Mouse (Mus musculus): Measurements from ENCODE around the gene Ltbp4. TPM values are rescaled to one million over a fixed set of nuclear protein-coding genes. Genes with fewer than 3 reads are reported as not detected.

The Ltbp4 gene
- polyA plus RNA-seq, 2 experiments = 54.3 to 86.0 TPM

DNA sequence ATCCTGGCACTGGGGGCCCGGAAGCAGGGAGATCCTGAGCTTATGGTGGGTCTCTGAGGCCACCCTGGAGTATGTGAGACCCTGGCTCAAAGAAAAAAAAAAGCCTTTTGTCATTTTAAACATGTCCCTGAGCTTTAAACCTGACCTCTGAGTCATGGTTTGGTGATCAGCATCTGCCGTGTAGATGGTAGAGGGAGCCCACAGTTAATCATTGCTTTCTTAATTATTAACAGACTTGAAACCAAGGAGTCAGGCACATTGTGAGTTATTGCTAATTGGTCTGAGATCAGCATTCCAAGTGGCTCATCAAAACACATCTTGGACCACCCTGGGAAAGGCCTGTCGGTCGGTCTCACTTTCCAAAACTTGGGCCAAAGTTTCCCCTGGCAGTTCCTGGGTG, 55.3 kb downstream of the Ltbp4 start:
- Histone ChIP-seq H3K36me3 (ENCODE audit: control insufficient read depth, insufficient read depth, low read length) (peaks cover 52% of the 10 kb centered on the region), H3K4me1 (ENCODE audit: control insufficient read depth, insufficient read depth, low read length) (peaks cover 3% of the 10 kb centered on the region; the same call in 1 of the 2 replicates)
- whole genome bisulfite sequencing = 47% methylated on average over 4 of the region's 4 CpGs

DNA sequence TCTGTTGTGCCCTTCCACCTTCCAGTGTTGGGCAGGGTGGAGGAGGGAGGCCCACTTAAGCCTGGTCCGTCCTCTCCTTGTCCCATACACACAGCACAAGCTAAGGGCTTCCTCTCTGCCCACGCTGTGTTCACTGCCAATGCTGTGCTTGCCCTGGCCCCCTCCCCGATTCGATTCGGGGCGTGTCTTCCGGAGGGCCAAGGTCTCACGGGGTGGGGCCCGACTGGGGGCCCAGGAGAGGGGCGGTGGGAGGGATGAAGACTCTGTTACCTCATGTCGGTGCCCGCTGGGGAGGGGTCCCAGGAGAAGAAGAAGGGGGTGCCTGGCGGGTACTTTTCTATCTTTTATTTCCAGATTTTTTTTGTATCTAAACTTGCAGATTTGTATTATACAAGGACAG, 55.8 kb downstream of the Ltbp4 start:
- peaks cover 57% of the 10 kb centered on the region for H3K36me3 ChIP-seq (ENCODE audit: control insufficient read depth, insufficient read depth, low read length)

More for the DNA sequence above, 55.3 kb downstream of the Ltbp4 start:
- no peak for TF ChIP-seq POLR2A (IDR thresholded peaks at IDR 0.05; ENCODE audit: borderline replicate concordance, extremely low read depth, insufficient read depth, insufficient read length)
- Histone ChIP-seq H3K27ac (replicated peaks; ENCODE audit: low read depth, low read length) (no peak overlapping the region), H3K9ac (ENCODE audit: low read depth, low read length, severe bottlenecking) (no peak overlapping the region), H3K4me2 (replicated peaks; ENCODE audit: low read depth, low read length, severe bottlenecking) (no peak overlapping the region), H3K4me3 (replicated peaks; ENCODE audit: low read length) (no peak overlapping the region), H3K27me3 (ENCODE audit: control insufficient read depth, insufficient read depth, low read length) (no peaks in the 10 kb centered on the region), H3K9me3 (ENCODE audit: control insufficient read depth, low read length) (no peaks in the 10 kb centered on the region)
- ATAC-seq (ENCODE audit: low FRiP score, low read depth) (no peak), DNase-seq (ENCODE audit: low spot score) (no peak)

DNA sequence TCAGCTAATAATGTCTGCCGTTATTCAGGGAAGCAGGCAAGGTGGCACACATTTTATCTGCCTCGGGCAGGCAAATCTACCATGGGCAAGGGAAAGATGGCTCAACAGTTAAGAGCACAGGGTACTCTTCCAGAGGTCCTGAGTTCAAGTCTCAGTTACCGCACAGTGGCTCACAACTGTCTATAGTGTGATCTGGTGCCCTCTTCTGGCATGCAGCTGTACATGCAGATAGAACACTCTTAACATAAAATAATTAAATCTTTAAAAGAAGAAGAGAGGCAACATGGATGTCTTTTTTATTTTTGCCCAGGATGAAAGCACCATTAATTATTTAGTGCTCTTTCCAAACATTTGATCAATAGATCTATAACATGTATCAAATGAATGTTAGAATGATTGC, 60.3 kb downstream of the Ltbp4 start:
- H3K4me3 ChIP-seq (replicated peaks; ENCODE audit: low read length) = no peak overlapping the region
- H3K36me3 ChIP-seq (ENCODE audit: control insufficient read depth, insufficient read depth, low read length) = peaks cover 86% of the 10 kb centered on the region
- H3K4me2 ChIP-seq (replicated peaks; ENCODE audit: low read depth, low read length, severe bottlenecking) = no peak overlapping the region
- no peak for DNase-seq (ENCODE audit: low spot score)
- H3K9ac ChIP-seq (ENCODE audit: low read depth, low read length, severe bottlenecking) = no peak overlapping the region
- no peak for ATAC-seq (ENCODE audit: low FRiP score, low read depth)
- H3K27me3 ChIP-seq (ENCODE audit: control insufficient read depth, insufficient read depth, low read length) = no peaks in the 10 kb centered on the region
- no peaks in the 10 kb centered on the region for H3K4me1 ChIP-seq (ENCODE audit: control insufficient read depth, insufficient read depth, low read length)
- TF ChIP-seq POLR2A (IDR thresholded peaks at IDR 0.05; ENCODE audit: borderline replicate concordance, extremely low read depth, insufficient read depth, insufficient read length) = no peak
- no peaks in the 10 kb centered on the region for H3K9me3 ChIP-seq (ENCODE audit: control insufficient read depth, low read length)
- H3K27ac ChIP-seq (replicated peaks; ENCODE audit: low read depth, low read length) = no peak overlapping the region
- 93% methylated on average over 3 of the region's 3 CpGs for WGBS

More for the DNA sequence above, 55.8 kb downstream of the Ltbp4 start:
- Histone ChIP-seq H3K9me3 (ENCODE audit: control insufficient read depth, low read length) (no peaks in the 10 kb centered on the region), H3K4me1 (ENCODE audit: control insufficient read depth, insufficient read depth, low read length) (peaks cover 3% of the 10 kb centered on the region; the same call in 1 of the 2 replicates), H3K27ac (replicated peaks; ENCODE audit: low read depth, low read length) (no peak overlapping the region), H3K4me3 (replicated peaks; ENCODE audit: low read length) (no peak overlapping the region), H3K4me2 (replicated peaks; ENCODE audit: low read depth, low read length, severe bottlenecking) (no peak overlapping the region), H3K27me3 (ENCODE audit: control insufficient read depth, insufficient read depth, low read length) (no peaks in the 10 kb centered on the region), H3K9ac (ENCODE audit: low read depth, low read length, severe bottlenecking) (no peak overlapping the region)
- ATAC-seq (ENCODE audit: low FRiP score, low read depth) (no peak), DNase-seq (ENCODE audit: low spot score) (no peak)
- TF ChIP-seq POLR2A (IDR thresholded peaks at IDR 0.05; ENCODE audit: borderline replicate concordance, extremely low read depth, insufficient read depth, insufficient read length) = no peak
- 66% methylated on average over 13 of the region's 13 CpGs for WGBS

DNA sequence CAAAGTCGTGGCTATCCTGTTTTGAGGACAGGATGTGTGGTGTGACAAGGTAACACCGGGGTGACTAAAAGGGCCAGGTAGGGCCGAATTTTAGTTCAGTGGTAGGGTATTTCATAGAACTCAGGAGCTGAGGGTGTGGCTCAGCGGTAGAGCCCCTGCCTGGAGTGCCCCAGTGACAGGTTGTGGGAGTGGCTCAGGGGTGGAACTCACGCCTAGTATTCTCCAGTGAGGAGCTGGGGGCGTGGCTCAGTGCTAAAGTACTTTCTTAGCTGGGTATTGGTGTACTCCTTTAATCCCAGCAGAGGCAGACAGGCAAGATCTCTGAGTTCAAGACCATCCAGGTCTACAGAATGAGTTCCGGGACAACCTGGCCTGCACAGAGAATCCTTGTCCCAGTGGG, 61.5 kb downstream of the Ltbp4 start:
- Histone ChIP-seq H3K4me2 (replicated peaks; ENCODE audit: low read depth, low read length, severe bottlenecking) (no peak overlapping the region), H3K9me3 (ENCODE audit: control insufficient read depth, low read length) (no peaks in the 10 kb centered on the region), H3K4me1 (ENCODE audit: control insufficient read depth, insufficient read depth, low read length) (no peaks in the 10 kb centered on the region), H3K9ac (ENCODE audit: low read depth, low read length, severe bottlenecking) (no peak overlapping the region), H3K27ac (replicated peaks; ENCODE audit: low read depth, low read length) (no peak overlapping the region), H3K27me3 (ENCODE audit: control insufficient read depth, insufficient read depth, low read length) (no peaks in the 10 kb centered on the region), H3K4me3 (replicated peaks; ENCODE audit: low read length) (no peak overlapping the region), H3K36me3 (ENCODE audit: control insufficient read depth, insufficient read depth, low read length) (peaks cover 85% of the 10 kb centered on the region)
- WGBS = 47% methylated on average over 7 of the region's 7 CpGs
- TF ChIP-seq POLR2A (IDR thresholded peaks at IDR 0.05; ENCODE audit: borderline replicate concordance, extremely low read depth, insufficient read depth, insufficient read length) = no peak
- ATAC-seq (ENCODE audit: low FRiP score, low read depth) = no peak
- DNase-seq (ENCODE audit: low spot score) = no peak

DNA sequence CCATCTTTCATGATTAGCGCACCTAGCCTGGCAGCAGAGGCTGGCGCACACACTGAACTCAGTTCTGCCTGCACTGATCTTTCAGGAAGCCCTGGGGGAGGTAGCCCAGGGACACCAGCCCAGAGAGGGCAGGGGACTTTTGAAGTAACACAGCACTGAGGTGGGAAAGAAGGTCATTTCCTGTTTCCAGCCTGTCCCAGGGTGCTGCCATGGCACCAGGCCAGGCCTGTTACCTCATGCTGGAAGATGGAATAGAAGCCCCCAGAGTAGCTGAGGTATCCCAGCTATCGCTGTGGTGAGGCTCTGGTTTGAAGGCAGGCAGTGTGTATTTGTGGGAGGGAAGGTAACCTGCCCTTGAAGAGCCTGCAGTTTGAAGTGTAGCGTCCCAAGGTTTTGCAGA, 62.6 kb downstream of the Ltbp4 start:
- no peak overlapping the region for H3K9ac ChIP-seq (ENCODE audit: low read depth, low read length, severe bottlenecking)
- no peaks in the 10 kb centered on the region for H3K27me3 ChIP-seq (ENCODE audit: control insufficient read depth, insufficient read depth, low read length)
- no peak overlapping the region for H3K27ac ChIP-seq (replicated peaks; ENCODE audit: low read depth, low read length)
- peaks cover 84% of the 10 kb centered on the region for H3K36me3 ChIP-seq (ENCODE audit: control insufficient read depth, insufficient read depth, low read length)
- H3K4me2 ChIP-seq (replicated peaks; ENCODE audit: low read depth, low read length, severe bottlenecking) = no peak overlapping the region
- H3K4me3 ChIP-seq (replicated peaks; ENCODE audit: low read length) = no peak overlapping the region
- H3K4me1 ChIP-seq (ENCODE audit: control insufficient read depth, insufficient read depth, low read length) = no peaks in the 10 kb centered on the region
- WGBS = 81% methylated on average over 4 of the region's 4 CpGs
- ATAC-seq (ENCODE audit: low FRiP score, low read depth) (no peak), DNase-seq (ENCODE audit: low spot score) (no peak)
- TF ChIP-seq POLR2A (IDR thresholded peaks at IDR 0.05; ENCODE audit: borderline replicate concordance, extremely low read depth, insufficient read depth, insufficient read length) = no peak
- H3K9me3 ChIP-seq (ENCODE audit: control insufficient read depth, low read length) = no peaks in the 10 kb centered on the region
